Mouse (Mus musculus) central nervous system, embryonic 14 days (tissue): ENCODE results near the gene Mrps18b. TPM values are rescaled to one million over a fixed set of nuclear protein-coding genes. Genes with fewer than 3 reads are reported as not detected.

Experiments used
- polyA plus RNA-seq: library from polyadenylated mRNA; depleted of rRNA; stranded (reverse); fragments of >200 nt; gene quantifications from 2 replicates; pipeline ENCODE4 v1.2.3, GENCODE M21; 2012; rRNA removed

The Mrps18b gene
- polyA plus RNA-seq: 47.1 and 48.5 TPM in 2 replicates

GRCm38 (mm10) chr17:35916297-35917142 lies at the start of gene Mrps18b, which contains the start of gene Ppp1r10:
Gene Mrps18b, minus strand, starts transcription at chr17:35916389.
Gene Ppp1r10, plus strand, starts transcription at chr17:35916434.

DNA sequence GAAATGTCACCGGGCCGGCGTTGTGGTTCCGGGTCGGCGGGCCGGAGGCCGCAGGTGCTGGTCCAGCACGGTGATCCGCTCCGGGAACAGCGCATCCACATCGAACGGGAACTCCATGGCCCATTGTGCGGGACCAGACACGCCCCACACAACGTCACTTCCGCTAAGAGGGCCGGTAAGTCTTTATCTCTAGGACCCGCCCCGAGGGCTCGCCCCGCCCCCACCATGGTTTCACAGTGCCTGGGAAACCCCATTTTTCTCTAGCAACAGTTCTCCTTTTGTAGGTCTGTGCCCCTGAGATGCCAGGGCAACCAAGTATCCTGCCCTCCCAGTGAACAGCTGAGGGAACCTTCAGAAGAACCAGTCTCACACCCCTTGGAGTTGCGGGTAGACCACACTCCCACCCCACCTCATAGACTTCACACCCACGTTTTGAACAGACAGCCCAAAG lies 6.2 kb downstream of the Mrps18b start, which contains the start of gene Atat1:
TSS of gene Atat1 (minus strand) at position 157 of the 451 bp plus-strand sequence.

DNA sequence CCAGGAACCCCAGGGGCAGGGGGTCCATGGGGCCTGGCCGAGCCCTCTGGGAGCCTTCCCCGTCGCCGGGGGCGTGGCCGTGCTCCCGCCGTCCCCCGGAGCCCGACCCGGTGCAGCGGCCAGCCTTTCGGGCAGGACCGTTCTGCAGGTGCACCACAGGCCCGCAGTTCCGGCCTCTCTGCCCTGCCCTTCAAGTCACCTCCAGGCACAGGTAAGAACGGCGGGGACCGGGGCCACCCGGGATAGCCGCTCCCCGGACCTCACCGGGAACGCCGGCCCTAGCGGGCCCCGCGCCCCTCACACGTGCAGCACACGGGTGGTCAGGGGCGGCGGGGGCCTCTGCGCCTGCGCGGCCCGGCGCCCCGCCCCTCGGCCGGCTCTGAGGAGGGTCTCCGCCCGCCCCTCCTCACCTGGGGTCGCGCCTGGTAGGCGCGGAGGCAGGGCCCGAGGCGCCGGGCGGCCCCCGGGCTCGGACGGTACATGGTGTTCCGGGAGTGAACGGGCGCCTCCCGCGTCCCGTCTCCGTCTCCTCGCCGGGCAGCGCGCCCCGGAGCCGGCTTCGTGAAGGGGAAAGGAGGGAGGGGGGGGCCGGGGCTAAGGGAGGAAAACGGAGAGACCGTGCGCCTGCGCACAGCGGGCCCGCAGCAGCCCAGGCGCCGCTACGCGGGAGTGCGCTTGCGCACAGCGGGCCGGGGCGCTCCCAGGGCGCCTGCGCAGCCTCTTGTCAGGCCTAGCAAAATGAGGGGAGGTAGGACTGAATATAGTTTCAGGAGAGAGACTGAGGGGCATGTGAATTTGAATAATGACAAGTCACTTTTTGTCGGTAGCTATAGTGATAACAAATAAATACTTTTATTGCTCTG lies 19.2 kb downstream of the Mrps18b start, which contains the start of gene 2310061I04Rik:
TSS of gene 2310061I04Rik (minus strand) at position 651 of the 863 bp plus-strand sequence.

GRCm38 (mm10) chr17:35879245-35880057 lies 36.7 kb downstream of the Mrps18b start, which contains the start of gene Dhx16:
Gene Dhx16, plus strand, starts transcription at chr17:35879819.

GRCm38 (mm10) chr17:35865481-35866280 lies 50.5 kb downstream of the Mrps18b start, which contains the start of gene Ppp1r18:
Gene Ppp1r18, plus strand, starts transcription at chr17:35865593.

DNA sequence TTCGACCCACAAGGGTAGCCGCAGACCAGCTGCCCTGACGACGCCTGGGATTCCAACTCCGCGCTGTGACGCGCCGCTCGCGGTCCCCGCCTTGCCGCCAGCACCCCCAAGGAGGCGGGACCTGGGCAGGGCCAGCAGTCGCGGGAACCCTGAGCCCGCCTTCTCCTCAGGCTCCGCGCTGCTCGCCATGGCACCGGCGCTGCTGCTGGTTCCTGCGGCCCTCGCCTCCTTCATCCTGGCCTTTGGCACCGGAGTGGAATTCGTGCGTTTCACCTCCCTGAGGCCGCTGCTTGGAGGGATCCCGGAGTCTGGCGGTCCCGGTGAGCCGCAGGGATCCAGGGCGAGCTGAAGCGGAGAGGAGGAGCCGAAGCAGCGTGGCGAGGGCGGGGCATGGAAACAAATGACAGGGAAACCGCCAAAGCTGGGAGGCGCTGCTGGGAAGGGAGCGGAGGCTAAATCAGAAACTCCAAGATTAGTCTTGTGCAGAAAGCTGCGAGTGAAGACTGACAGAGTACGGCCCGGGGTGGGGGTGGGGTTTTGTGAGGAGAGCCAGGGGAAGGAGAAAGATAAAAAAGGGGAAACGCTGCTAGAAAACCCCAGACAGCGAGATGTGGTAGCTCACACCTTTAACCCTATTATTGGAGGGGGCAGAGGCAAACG lies 54.9 kb downstream of the Mrps18b start, which contains the start of gene Nrm:
TSS of gene Nrm (plus strand) at position 121 of the 660 bp plus-strand sequence.

Other genes with a start within 250 kb of the Mrps18b start
- 35.4 and 37.4 TPM in 2 replicates for gene Vars2, start 248.8 kb downstream of the Mrps18b start, polyA plus RNA-seq
- gene Gtf2h4, start 242.7 kb downstream of the Mrps18b start, polyA plus RNA-seq: 31.1 and 34.8 TPM in 2 replicates
- 94.3 and 115 TPM in 2 replicates for gene Ddr1, start 211.8 kb downstream of the Mrps18b start, polyA plus RNA-seq
- 7.2 and 9.6 TPM in 2 replicates for gene Ier3, start 94.7 kb downstream of the Mrps18b start, polyA plus RNA-seq
- gene Flot1, start 93.2 kb downstream of the Mrps18b start, polyA plus RNA-seq: 93.0 and 103 TPM in 2 replicates
- 2,634 and 2,916 TPM in 2 replicates for gene Tubb5, start 78.1 kb downstream of the Mrps18b start, polyA plus RNA-seq
- gene Mdc1, start 74.9 kb downstream of the Mrps18b start, polyA plus RNA-seq: 25.3 and 25.5 TPM in 2 replicates
- gene Nrm, start 55.1 kb downstream of the Mrps18b start, polyA plus RNA-seq: 30.7 and 36.6 TPM in 2 replicates
- gene Ppp1r18, start 50.8 kb downstream of the Mrps18b start, polyA plus RNA-seq: 50.0 and 51.7 TPM in 2 replicates
- 62.9 and 66.5 TPM in 2 replicates for gene Dhx16, start 36.6 kb downstream of the Mrps18b start, polyA plus RNA-seq
- gene 2310061I04Rik, start 19.0 kb downstream of the Mrps18b start, polyA plus RNA-seq: 76.7 and 87.7 TPM in 2 replicates
- 501 and 522 TPM in 2 replicates for gene Atat1, start 6.3 kb downstream of the Mrps18b start, polyA plus RNA-seq
- gene Ppp1r10, start within 50 bp of the Mrps18b start, polyA plus RNA-seq: 51.1 and 51.8 TPM in 2 replicates
- 102 and 109 TPM in 2 replicates for gene Abcf1, start 53.4 kb upstream of the Mrps18b start, polyA plus RNA-seq
- 37.6 and 47.2 TPM in 2 replicates for gene Gnl1, start 63.5 kb upstream of the Mrps18b start, polyA plus RNA-seq
- 58.4 and 64.9 TPM in 2 replicates for gene Prr3, start 63.8 kb upstream of the Mrps18b start, polyA plus RNA-seq
- gene H2-T24, start 104.2 kb upstream of the Mrps18b start, polyA plus RNA-seq: 0.39 and 0.44 TPM in 2 replicates
- 8.6 and 10.6 TPM in 2 replicates for gene H2-T23, start 116.5 kb upstream of the Mrps18b start, polyA plus RNA-seq
- 8.4 and 13.7 TPM in 2 replicates for gene H2-T22, start 126.4 kb upstream of the Mrps18b start, polyA plus RNA-seq
- gene Gm6034, start 126.6 kb upstream of the Mrps18b start, polyA plus RNA-seq: not detected in 2 replicates
- gene Gm11127, start 142.0 kb upstream of the Mrps18b start, polyA plus RNA-seq: 0.05 TPM in 1 of 2 replicates, not detected in the other
- not detected in 2 replicates for gene Gm19684, start 205.3 kb upstream of the Mrps18b start, polyA plus RNA-seq
- not detected in 2 replicates for gene Gm7030, start 213.0 kb upstream of the Mrps18b start, polyA plus RNA-seq